Mouse (Mus musculus) lung, postnatal 0 days (tissue): ENCODE results near the gene Cpa5.

Experiments
- CTCF ChIP-seq: IDR thresholded peaks from 2 replicates; pipeline ENCODE4 v1.5.1; 2016; ENCODE audit warnings: antibody characterized with exemption, mild to moderate bottlenecking
- EP300 ChIP-seq: IDR thresholded peaks from 2 replicates; pipeline ENCODE4 v1.6.1; 2016; ENCODE audit warnings: antibody characterized with exemption, mild to moderate bottlenecking, control low read depth

DNA sequence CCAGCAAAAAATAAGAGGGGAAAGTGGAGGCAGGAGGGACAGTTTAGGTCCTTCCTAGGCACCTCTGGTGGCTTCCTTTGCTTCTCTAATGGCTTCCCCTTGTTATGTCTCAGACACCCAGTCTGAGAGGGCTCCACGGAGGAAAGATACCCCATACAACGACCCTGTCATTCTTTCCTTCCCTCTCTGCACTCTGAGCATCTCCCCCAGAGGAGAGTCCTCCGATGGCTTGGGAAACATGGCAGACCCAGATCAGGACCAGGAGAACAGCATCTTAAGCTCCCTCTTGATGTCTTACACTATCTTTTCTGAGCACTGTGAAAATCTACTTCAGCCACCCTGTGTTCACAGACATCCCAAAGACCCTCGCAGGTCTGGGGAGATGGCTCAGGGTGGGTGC, 4.9 kb downstream of the Cpa5 start:
- TF ChIP-seq CTCF (no peak), EP300 (no peak)
